Mouse (Mus musculus) liver, embryonic 14 days (tissue): ENCODE results near the gene Erich3. TPM values are rescaled to one million over a fixed set of nuclear protein-coding genes. Genes with fewer than 3 reads are reported as not detected.

ENCODE experiments used
- polyA plus RNA-seq: library from polyadenylated mRNA; depleted of rRNA; stranded (reverse); fragments of >200 nt; gene quantifications from 2 replicates; pipeline ENCODE4 v1.2.3, GENCODE M21; 2012; rRNA removed

Gene Erich3
- polyA plus RNA-seq: 0.01 and 0.03 TPM in 2 replicates

GRCm38 (mm10) chr3:154663545-154663944 is at the start of gene Erich3:
TSS of gene Erich3 (plus strand) at chr3:154663859.

Other genes starting within 250 kb of the Erich3 start
- gene Cryz, start 67.1 kb upstream of the Erich3 start, polyA plus RNA-seq: 7.4 and 9.1 TPM in 2 replicates
- gene Tyw3, start 66.8 kb upstream of the Erich3 start, polyA plus RNA-seq: 3.1 and 3.2 TPM in 2 replicates